Mouse (Mus musculus) embryonic facial prominence, embryonic 14.5 days (tissue): Measurements from ENCODE around the gene Ms4a12. TPM values are rescaled to one million over a fixed set of nuclear protein-coding genes. Genes with fewer than 3 reads are reported as not detected.

Experiments used
- ATAC-seq: fragments of 200-750 bp; cut with Nextera tagmentation; 2 replicates; pipeline ENCODE4 v1.8.0; 2017; ENCODE audit warnings: low read depth, moderate number of reproducible peaks, moderate TSS enrichment
- DNase-seq: peaks from one replicate; pipeline ENCODE4 v3.0.0-alpha.2; 2015; ENCODE audit warnings: low spot score
- H3K27ac ChIP-seq: fragments of 300-500 bp; sonication (generic); replicated peaks from 2 replicates; pipeline ENCODE4 v1.5.1; 2014; ENCODE audit warnings: low read depth, mild to moderate bottlenecking, low read length, moderate library complexity
- H3K27me3 ChIP-seq: fragments of 300-500 bp; sonication (generic); replicated peaks from 2 replicates; pipeline ENCODE4 v1.6.1; 2014; ENCODE audit warnings: low read length; ENCODE audit not compliant: control insufficient read depth, insufficient read depth
- H3K36me3 ChIP-seq: fragments of 300-500 bp; sonication (generic); 2 replicates; pipeline ENCODE4 v1.6.1; 2014; ENCODE audit warnings: low read length, mixed read lengths; ENCODE audit not compliant: control insufficient read depth, insufficient read depth
- H3K4me1 ChIP-seq: fragments of 300-500 bp; sonication (generic); 2 replicates; pipeline ENCODE4 v1.6.1; 2014; ENCODE audit warnings: antibody characterized with exemption, low read length; ENCODE audit not compliant: control insufficient read depth, insufficient read depth
- H3K4me2 ChIP-seq: fragments of 300-500 bp; sonication (generic); 2 replicates; pipeline ENCODE4 v1.6.1; 2014; ENCODE audit warnings: low read depth, mild to moderate bottlenecking, low read length, moderate library complexity, mixed read lengths
- H3K4me3 ChIP-seq: fragments of 300-500 bp; sonication (generic); 2 replicates; pipeline ENCODE4 v1.5.1; 2014; ENCODE audit warnings: low read depth, mild to moderate bottlenecking, low read length
- H3K9ac ChIP-seq: fragments of 300-500 bp; sonication (generic); 2 replicates; pipeline ENCODE4 v1.6.1; 2014; ENCODE audit warnings: low read depth, mild to moderate bottlenecking, low read length, moderate library complexity, mixed read lengths
- H3K9me3 ChIP-seq: fragments of 300-500 bp; sonication (generic); 2 replicates; pipeline ENCODE4 v1.6.1; 2016; ENCODE audit warnings: low read length; ENCODE audit not compliant: control insufficient read depth
- WGBS: fragments of 180-500 bp; shearing (Covaris S2); extraction: QIAGEN DNeasy Blood & Tissue Kit; methylation state at CpG from one replicate; pipeline ENCODE4 v1.1.7; 2014; 5-methylcytosine and 5-hydroxymethylcytosine counted together
- polyA plus RNA-seq: library from polyadenylated mRNA; unstranded; fragments of >200 nt; fragmentation: Nextera tagmentation; extraction: Ambion mirVana; gene quantifications from 2 replicates; pipeline ENCODE4 v1.2.1, GENCODE M21; 2014

The Ms4a12 gene
- polyA plus RNA-seq, 1 experiment from 2014 or later, result not detected

DNA sequence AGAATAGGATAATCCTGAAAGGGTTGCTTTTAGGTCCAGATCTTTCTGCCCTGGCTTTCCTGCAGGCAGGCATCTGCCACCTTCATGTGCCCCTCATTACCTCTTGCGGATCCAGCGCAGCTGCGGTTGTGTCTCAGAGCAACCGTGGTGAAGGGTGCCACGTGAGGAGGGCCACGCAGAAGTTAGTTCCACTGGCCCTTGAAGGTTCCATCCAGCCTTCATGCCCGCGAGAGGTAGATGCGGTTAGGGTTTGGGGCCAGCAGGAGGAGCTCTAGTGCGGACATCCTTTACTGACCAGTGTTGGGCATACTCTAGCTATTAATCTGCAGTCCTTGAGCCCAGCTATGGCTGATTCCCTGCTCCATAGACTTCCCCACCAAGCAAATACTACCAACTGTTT, 67.1 kb downstream of the Ms4a12 start, which contains the start of gene 1700025F22Rik:
TSS of gene 1700025F22Rik (minus strand) at position 149 of the 400 bp plus-strand sequence.
- no peaks in the 10 kb centered on the region for H3K9me3 ChIP-seq
- H3K4me2 ChIP-seq, result no peak within 1 kb of the TSS
- ATAC-seq, result no peak
- no peak within 1 kb of the TSS for H3K27ac ChIP-seq
- WGBS, result 24% methylated on average over 10 of the region's 10 CpGs
- H3K4me1 ChIP-seq, result no peaks in the 10 kb centered on the region
- no peaks in the 10 kb centered on the region for H3K36me3 ChIP-seq
- no peak within 1 kb of the TSS for H3K9ac ChIP-seq
- no peaks in the 10 kb centered on the region for H3K27me3 ChIP-seq
- no peak for DNase-seq
- H3K4me3 ChIP-seq, result no peak within 1 kb of the TSS

Other genes starting within 250 kb of the Ms4a12 start
- not detected in 2 replicates for gene Ms4a15, start 239.2 kb downstream of the Ms4a12 start, polyA plus RNA-seq
- not detected in 2 replicates for gene Ms4a18, start 214.4 kb downstream of the Ms4a12 start, polyA plus RNA-seq
- not detected in 2 replicates for gene Ms4a8a, start 151.3 kb downstream of the Ms4a12 start, polyA plus RNA-seq
- not detected in 2 replicates for gene 1700017D01Rik, start 101.6 kb downstream of the Ms4a12 start, polyA plus RNA-seq
- not detected in 2 replicates for gene 1700025F22Rik, start 67.1 kb downstream of the Ms4a12 start, polyA plus RNA-seq
- gene Ms4a13, start 35.7 kb downstream of the Ms4a12 start, polyA plus RNA-seq, result not detected in 2 replicates
- not detected in 2 replicates for gene Ms4a1, start 33.8 kb upstream of the Ms4a12 start, polyA plus RNA-seq
- gene Ms4a5, start 51.4 kb upstream of the Ms4a12 start, polyA plus RNA-seq, result not detected in 2 replicates
- 0.08 and 0.37 TPM in 2 replicates for gene Ms4a14, start 82.0 kb upstream of the Ms4a12 start, polyA plus RNA-seq
- 11.1 and 11.4 TPM in 2 replicates for gene Ms4a7, start 103.7 kb upstream of the Ms4a12 start, polyA plus RNA-seq
- 5.2 and 7.1 TPM in 2 replicates for gene Ms4a4a, start 143.1 kb upstream of the Ms4a12 start, polyA plus RNA-seq
- gene Ms4a4c, start 172.3 kb upstream of the Ms4a12 start, polyA plus RNA-seq, result 0.62 and 1.3 TPM in 2 replicates
- 0.14 and 0.17 TPM in 2 replicates for gene Ms4a4b, start 211.1 kb upstream of the Ms4a12 start, polyA plus RNA-seq
- 8.3 and 11.8 TPM in 2 replicates for gene Ms4a6c, start 236.9 kb upstream of the Ms4a12 start, polyA plus RNA-seq